Mouse (Mus musculus) cerebellum, adult 2 months (tissue): Measurements from ENCODE around the gene Tmem132c. TPM values are rescaled to one million over a fixed set of nuclear protein-coding genes. Genes with fewer than 3 reads are reported as not detected.

Experiments used
- DNase-seq, 2 experiments: peaks; one replicate each; pipeline ENCODE4 v3.0.0; 2021
- H3K27ac ChIP-seq: fragments of 200-500 bp; 2 replicates; pipeline ENCODE4 v1.5.1; 2012; ENCODE audit warnings: low read length, control low read depth, inconsistent platforms; ENCODE audit not compliant: insufficient read depth
- H3K27me3 ChIP-seq: fragments of 200-500 bp; 2 replicates; pipeline ENCODE4 v1.6.1; 2012; ENCODE audit warnings: inconsistent platforms, mild to moderate bottlenecking, low read length, moderate library complexity; ENCODE audit not compliant: control insufficient read depth, insufficient read depth
- H3K4me1 ChIP-seq: fragments of 200-500 bp; 2 replicates; pipeline ENCODE4 v1.6.1; 2011; ENCODE audit warnings: low read length; ENCODE audit not compliant: control insufficient read depth, insufficient read depth
- H3K4me3 ChIP-seq: fragments of 200-500 bp; replicated peaks from 2 replicates; pipeline ENCODE3; 2011; ENCODE audit warnings: mild to moderate bottlenecking, low read depth, low read length, control low read depth; ENCODE audit not compliant: insufficient read depth
- CTCF ChIP-seq: fragments of 200-500 bp; IDR thresholded peaks from 2 replicates; pipeline ENCODE4 v1.5.1; 2011; ENCODE audit warnings: low read depth, mild to moderate bottlenecking, control low read depth, low read length, moderate library complexity, borderline replicate concordance; ENCODE audit not compliant: insufficient read depth
- POLR2A ChIP-seq: fragments of 200-500 bp; IDR thresholded peaks from 2 replicates; pipeline ENCODE4 v1.6.1; 2011; ENCODE audit warnings: low read length, control low read depth, borderline replicate concordance; ENCODE audit not compliant: insufficient read depth
- WGBS: fragments of 180-500 bp; shearing (Covaris S2); methylation state at CpG from one replicate; pipeline ENCODE4 v1.1.7; 2018; 5-methylcytosine and 5-hydroxymethylcytosine counted together
- polyA plus RNA-seq: library from polyadenylated mRNA; depleted of rRNA; stranded (reverse); fragments of >200 nt; gene quantifications from 2 replicates; pipeline ENCODE4 v1.2.3, GENCODE M21; 2012

Tmem132c gene
- polyA plus RNA-seq, 1 experiment, result 14.0 TPM

- Histone ChIP-seq H3K4me3 (no peak overlapping the region), H3K27me3 (no peaks in the 10 kb centered on the region), H3K27ac (no peak overlapping the region), H3K4me1 (peaks cover 24% of the 10 kb centered on the region)
- TF ChIP-seq CTCF (no peak), POLR2A (no peak)
- DNase-seq, result no peak
- WGBS, result 88% methylated on average over 1 of the region's 1 CpGs
These were observed 57.4 kb downstream of the Tmem132c start for GRCm38 (mm10) chr5:127299010-127299409.

- peak; percentile 77 to 80 for DNase-seq
- Histone ChIP-seq H3K27me3 (no peaks in the 10 kb centered on the region), H3K4me3 (no peak overlapping the region), H3K27ac (no peak overlapping the region), H3K4me1 (peaks cover 36% of the 10 kb centered on the region)
- 29% methylated on average over 8 of the region's 8 CpGs for WGBS
- TF ChIP-seq CTCF (no peak), POLR2A (no peak)
These were observed 59.1 kb downstream of the Tmem132c start for GRCm38 (mm10) chr5:127300597-127301254.

GRCm38 (mm10) chr5:127305312-127305711 lies 63.7 kb downstream of the Tmem132c start:
- WGBS, result 43% methylated on average over 5 of the region's 5 CpGs
- no peaks in the 10 kb centered on the region for H3K27me3 ChIP-seq
- DNase-seq, result peak in 1 of 2 experiments; percentile 58
- no peak overlapping the region for H3K4me3 ChIP-seq
- TF ChIP-seq CTCF, result no peak
- no peak for TF ChIP-seq POLR2A
- peaks cover 25% of the 10 kb centered on the region for H3K4me1 ChIP-seq
- H3K27ac ChIP-seq, result peak overlapping the region; percentile 73; the same call in 1 of the 2 replicates

GRCm38 (mm10) chr5:127305719-127306118 lies 64.1 kb downstream of the Tmem132c start:
- Histone ChIP-seq H3K27ac (peak overlapping the region; percentile 74), H3K4me1 (peaks cover 22% of the 10 kb centered on the region), H3K27me3 (no peaks in the 10 kb centered on the region), H3K4me3 (no peak overlapping the region)
- 7% methylated on average over 5 of the region's 5 CpGs for WGBS
- peak; percentile 86 to 89 for DNase-seq
- TF ChIP-seq CTCF (no peak), POLR2A (no peak)

GRCm38 (mm10) chr5:127306726-127307125 lies 65.1 kb downstream of the Tmem132c start:
- Histone ChIP-seq H3K27me3 (no peaks in the 10 kb centered on the region), H3K4me3 (no peak overlapping the region), H3K4me1 (peaks cover 19% of the 10 kb centered on the region), H3K27ac (no peak overlapping the region)
- no peak for DNase-seq
- TF ChIP-seq CTCF, result no peak
- TF ChIP-seq POLR2A, result no peak
- WGBS, result 92% methylated on average over 1 of the region's 1 CpGs

GRCm38 (mm10) chr5:127310318-127311004 lies 68.9 kb downstream of the Tmem132c start:
- TF ChIP-seq POLR2A (no peak), CTCF (no peak)
- 81% methylated on average over 14 of the region's 14 CpGs for WGBS
- H3K4me3 ChIP-seq, result no peak overlapping the region
- no peak for DNase-seq
- peaks cover 16% of the 10 kb centered on the region for H3K4me1 ChIP-seq
- H3K27ac ChIP-seq, result no peak overlapping the region
- no peaks in the 10 kb centered on the region for H3K27me3 ChIP-seq

GRCm38 (mm10) chr5:127311005-127311331 lies 69.4 kb downstream of the Tmem132c start:
- TF ChIP-seq POLR2A (no peak), CTCF (no peak)

GRCm38 (mm10) chr5:127313634-127314033 lies 72.0 kb downstream of the Tmem132c start:
- peaks cover 11% of the 10 kb centered on the region; the same call in 1 of the 2 replicates for H3K4me1 ChIP-seq
- peak overlapping the region; percentile 51; the same call in 1 of the 2 replicates for H3K27ac ChIP-seq
- H3K4me3 ChIP-seq, result no peak overlapping the region
- no peak for TF ChIP-seq POLR2A
- TF ChIP-seq CTCF, result no peak
- H3K27me3 ChIP-seq, result no peaks in the 10 kb centered on the region
- WGBS, result 40% methylated on average over 2 of the region's 2 CpGs
- DNase-seq, result peak; percentile 66 to 81

More at GRCm38 (mm10) chr5:127311005-127311331, 69.4 kb downstream of the Tmem132c start:
- H3K4me3 ChIP-seq, result no peak overlapping the region
- H3K4me1 ChIP-seq, result peaks cover 11% of the 10 kb centered on the region; the same call in 1 of the 2 replicates
- no peaks in the 10 kb centered on the region for H3K27me3 ChIP-seq
- 92% methylated on average over 2 of the region's 2 CpGs for WGBS
- no peak overlapping the region for H3K27ac ChIP-seq
- no peak for DNase-seq
